Mouse (Mus musculus) urinary bladder, adult 2 months (tissue): ENCODE results near the gene Uggt1. TPM values are rescaled to one million over a fixed set of nuclear protein-coding genes. Genes with fewer than 3 reads are reported as not detected.

Experiments
- DNase-seq: peaks from one replicate; pipeline ENCODE4 v3.0.0; 2022; ENCODE audit warnings: low spot score
- polyA plus RNA-seq: library from polyadenylated mRNA; depleted of rRNA; stranded (reverse); fragments of >200 nt; gene quantifications from 2 replicates; pipeline ENCODE4 v1.2.3, GENCODE M21; 2012; rRNA removed

The Uggt1 gene
- polyA plus RNA-seq, 1 experiment = 20.6 TPM

- no peak for DNase-seq
Measured at GRCm38 (mm10) chr1:36114844-36115243, 129.7 kb downstream of the Uggt1 start.

GRCm38 (mm10) chr1:36113670-36114069 is 130.8 kb downstream of the Uggt1 start:
- no peak for DNase-seq

- no peak for DNase-seq
Measured at GRCm38 (mm10) chr1:36112665-36113064, 131.9 kb downstream of the Uggt1 start.

- no peak for DNase-seq
Measured at GRCm38 (mm10) chr1:36109987-36110386, 134.5 kb downstream of the Uggt1 start.

- DNase-seq = no peak
Measured at GRCm38 (mm10) chr1:36105917-36106706, 138.4 kb downstream of the Uggt1 start.

GRCm38 (mm10) chr1:36100371-36100770 is 144.1 kb downstream of the Uggt1 start:
- no peak for DNase-seq

GRCm38 (mm10) chr1:36098432-36098831 is 146.1 kb downstream of the Uggt1 start:
- no peak for DNase-seq

- no peak for DNase-seq
Measured at GRCm38 (mm10) chr1:36095423-36096272, 148.9 kb downstream of the Uggt1 start.

- no peak for DNase-seq
Measured at GRCm38 (mm10) chr1:36093741-36094140, 150.8 kb downstream of the Uggt1 start.

- no peak for DNase-seq
Measured at GRCm38 (mm10) chr1:36091246-36091645, 153.3 kb downstream of the Uggt1 start.

GRCm38 (mm10) chr1:36090722-36091110 is 153.8 kb downstream of the Uggt1 start:
- no peak for DNase-seq

Other genes starting within 250 kb of the Uggt1 start
- gene Hs6st1, start 176.3 kb downstream of the Uggt1 start, polyA plus RNA-seq = 29.0 and 30.1 TPM in 2 replicates
- gene Neurl3, start 30.0 kb upstream of the Uggt1 start, polyA plus RNA-seq = 10.2 and 12.5 TPM in 2 replicates
- 7.4 and 8.1 TPM in 2 replicates for gene Arid5a, start 63.0 kb upstream of the Uggt1 start, polyA plus RNA-seq
- gene Kansl3, start 124.5 kb upstream of the Uggt1 start, polyA plus RNA-seq = 47.3 and 48.4 TPM in 2 replicates
- gene Fer1l5, start 127.6 kb upstream of the Uggt1 start, polyA plus RNA-seq = 0.18 and 0.19 TPM in 2 replicates
- gene Lman2l, start 200.6 kb upstream of the Uggt1 start, polyA plus RNA-seq = 17.6 and 20.3 TPM in 2 replicates
- 8.6 and 9.1 TPM in 2 replicates for gene Cnnm4, start 226.9 kb upstream of the Uggt1 start, polyA plus RNA-seq